Mouse (Mus musculus) liver, embryonic 13.5 days (tissue): Measurements from ENCODE around the gene Nes. TPM values are rescaled to one million over a fixed set of nuclear protein-coding genes. Genes with fewer than 3 reads are reported as not detected.

Experiments used
- ATAC-seq: fragments of 200-750 bp; cut with Nextera tagmentation; 2 replicates; pipeline ENCODE4 v1.8.0; 2017; ENCODE audit warnings: low read depth, mild to moderate bottlenecking, moderate number of reproducible peaks, moderate library complexity
- DNase-seq: peaks from one replicate; pipeline ENCODE4 v3.0.0; 2022
- H3K27ac ChIP-seq: fragments of 300-500 bp; sonication (generic); 2 replicates; pipeline ENCODE4 v1.5.1; 2015; ENCODE audit warnings: moderate library complexity, mild to moderate bottlenecking, inconsistent platforms
- H3K27me3 ChIP-seq: fragments of 300-500 bp; sonication (generic); 2 replicates; pipeline ENCODE4 v1.6.1; 2015; ENCODE audit warnings: mild to moderate bottlenecking, inconsistent platforms
- H3K36me3 ChIP-seq: fragments of 300-500 bp; sonication (generic); 2 replicates; pipeline ENCODE4 v1.6.1; 2015; ENCODE audit warnings: mild to moderate bottlenecking, inconsistent platforms
- H3K4me1 ChIP-seq: fragments of 300-500 bp; sonication (generic); replicated peaks from 2 replicates; pipeline ENCODE4 v1.6.1; 2015; ENCODE audit warnings: inconsistent platforms
- H3K4me2 ChIP-seq: fragments of 300-500 bp; sonication (generic); 2 replicates; pipeline ENCODE4 v1.6.1; 2015; ENCODE audit warnings: inconsistent platforms, mild to moderate bottlenecking, moderate library complexity
- H3K4me3 ChIP-seq: fragments of 300-500 bp; sonication (generic); replicated peaks from 2 replicates; pipeline ENCODE4 v1.5.1; 2015; ENCODE audit warnings: mild to moderate bottlenecking, inconsistent platforms
- H3K9ac ChIP-seq: fragments of 300-500 bp; sonication (generic); 2 replicates; pipeline ENCODE4 v1.6.1; 2015; ENCODE audit warnings: mild to moderate bottlenecking, inconsistent platforms
- H3K9me3 ChIP-seq: fragments of 300-500 bp; sonication (generic); replicated peaks from 2 replicates; pipeline ENCODE4 v1.6.1; 2016; ENCODE audit warnings: inconsistent platforms
- WGBS: fragments of 180-500 bp; shearing (Covaris S2); methylation state at CpG from one replicate; pipeline ENCODE4 v1.1.7; 2015; ENCODE audit not compliant: insufficient replicate concordance; 5-methylcytosine and 5-hydroxymethylcytosine counted together
- polyA plus RNA-seq: library from polyadenylated mRNA; unstranded; fragments of >200 nt; fragmentation: Nextera tagmentation; extraction: Ambion mirVana; gene quantifications from 2 replicates; pipeline ENCODE4 v1.2.1, GENCODE M21; 2015

Gene Nes
- polyA plus RNA-seq, 1 experiment from 2014 or later = 2.8 TPM

GRCm38 (mm10) chr3:88000181-88000580 is 29.3 kb downstream of the Nes start, which contains the start of gene Bcan:
Gene Bcan (minus strand): TSS chr3:88000230.
- H3K27me3 ChIP-seq = peaks cover 98% of the 10 kb centered on the region
- no peak for ATAC-seq
- 1% methylated on average over 39 of the region's 39 CpGs for WGBS
- H3K9ac ChIP-seq = no peak within 1 kb of the TSS
- no peaks in the 10 kb centered on the region for H3K36me3 ChIP-seq
- no peak within 1 kb of the TSS for H3K27ac ChIP-seq
- no peaks in the 10 kb centered on the region for H3K9me3 ChIP-seq
- DNase-seq = no peak
- peaks cover 7% of the 10 kb centered on the region for H3K4me1 ChIP-seq
- H3K4me3 ChIP-seq = 0 out of 2 replicates have a peak within 1 kb of the TSS, but pooled peaks have one; percentile 19
- H3K4me2 ChIP-seq = peak within 1 kb of the TSS; percentile 32

- H3K4me3 ChIP-seq = no peak overlapping the region
- 10% methylated on average over 11 of the region's 11 CpGs for WGBS
- H3K36me3 ChIP-seq = no peaks in the 10 kb centered on the region
- peaks cover 3% of the 10 kb centered on the region; the same call in 1 of the 2 replicates for H3K9me3 ChIP-seq
- ATAC-seq = no peak
- peaks cover 7% of the 10 kb centered on the region for H3K4me1 ChIP-seq
- H3K27ac ChIP-seq = no peak overlapping the region
- no peak overlapping the region for H3K9ac ChIP-seq
- DNase-seq = no peak
- peaks cover 92% of the 10 kb centered on the region for H3K27me3 ChIP-seq
- H3K4me2 ChIP-seq = no peak overlapping the region
Measured at GRCm38 (mm10) chr3:88000816-88001595, 30.1 kb downstream of the Nes start.

GRCm38 (mm10) chr3:88002291-88002976 is 31.6 kb downstream of the Nes start:
- no peaks in the 10 kb centered on the region for H3K4me1 ChIP-seq
- WGBS = 7% methylated on average over 17 of the region's 17 CpGs
- H3K27ac ChIP-seq = no peak overlapping the region
- peaks cover 77% of the 10 kb centered on the region for H3K27me3 ChIP-seq
- no peaks in the 10 kb centered on the region for H3K36me3 ChIP-seq
- no peak overlapping the region for H3K9ac ChIP-seq
- no peak overlapping the region for H3K4me3 ChIP-seq
- no peak for ATAC-seq
- no peak for DNase-seq
- H3K9me3 ChIP-seq = peaks cover 9% of the 10 kb centered on the region; the same call in 1 of the 2 replicates
- H3K4me2 ChIP-seq = no peak overlapping the region

GRCm38 (mm10) chr3:88005822-88006786 is 35.2 kb downstream of the Nes start:
- Histone ChIP-seq H3K27me3 (peaks cover 49% of the 10 kb centered on the region), H3K9me3 (peaks cover 9% of the 10 kb centered on the region; the same call in 1 of the 2 replicates)

GRCm38 (mm10) chr3:88010634-88011265 is 39.9 kb downstream of the Nes start:
- DNase-seq (peak; percentile 17), ATAC-seq (no peak)
- 4% methylated on average over 6 of the region's 6 CpGs for WGBS
- H3K4me2 ChIP-seq = no peak overlapping the region
- H3K27ac ChIP-seq = no peak overlapping the region
- H3K9ac ChIP-seq = no peak overlapping the region
- peaks cover 14% of the 10 kb centered on the region for H3K27me3 ChIP-seq
- no peaks in the 10 kb centered on the region for H3K36me3 ChIP-seq
- no peak overlapping the region for H3K4me3 ChIP-seq
- peaks cover 8% of the 10 kb centered on the region; the same call in 1 of the 2 replicates for H3K9me3 ChIP-seq
- H3K4me1 ChIP-seq = no peaks in the 10 kb centered on the region

More at GRCm38 (mm10) chr3:88005822-88006786, 35.2 kb downstream of the Nes start:
- Histone ChIP-seq H3K27ac (no peak overlapping the region), H3K36me3 (no peaks in the 10 kb centered on the region), H3K4me2 (no peak overlapping the region), H3K4me1 (no peaks in the 10 kb centered on the region), H3K4me3 (no peak overlapping the region), H3K9ac (no peak overlapping the region)
- ATAC-seq = no peak
- DNase-seq = no peak
- 64% methylated on average over 18 of the region's 18 CpGs for WGBS

- Histone ChIP-seq H3K27ac (no peak overlapping the region), H3K36me3 (no peaks in the 10 kb centered on the region), H3K4me3 (peak overlapping the region; percentile 56), H3K9ac (no peak overlapping the region), H3K9me3 (no peaks in the 10 kb centered on the region), H3K4me2 (peak overlapping the region; percentile 84), H3K27me3 (peaks cover 87% of the 10 kb centered on the region), H3K4me1 (peaks cover 15% of the 10 kb centered on the region)
- DNase-seq (peak; percentile 90), ATAC-seq (peak; percentile 87)
- 2% methylated on average over 66 of the region's 66 CpGs for WGBS
Measured at GRCm38 (mm10) chr3:88022322-88023191, 51.7 kb downstream of the Nes start.

- peak overlapping the region; percentile 84 for H3K4me2 ChIP-seq
- H3K9ac ChIP-seq = no peak overlapping the region
- DNase-seq (no peak), ATAC-seq (peak; percentile 41)
- H3K4me1 ChIP-seq = peaks cover 15% of the 10 kb centered on the region
- WGBS = 2% methylated on average over 81 of the region's 81 CpGs
- H3K9me3 ChIP-seq = no peaks in the 10 kb centered on the region; the same call in 1 of the 2 replicates
- H3K27me3 ChIP-seq = peaks cover 84% of the 10 kb centered on the region
- H3K36me3 ChIP-seq = no peaks in the 10 kb centered on the region
- H3K4me3 ChIP-seq = peak overlapping the region; percentile 56
- no peak overlapping the region for H3K27ac ChIP-seq
Measured at GRCm38 (mm10) chr3:88023192-88024074, 52.6 kb downstream of the Nes start.

GRCm38 (mm10) chr3:88026823-88027222 is 55.9 kb downstream of the Nes start:
- no peak overlapping the region for H3K27ac ChIP-seq
- ATAC-seq (no peak), DNase-seq (no peak)
- peaks cover 82% of the 10 kb centered on the region for H3K27me3 ChIP-seq
- peaks cover 15% of the 10 kb centered on the region for H3K4me1 ChIP-seq
- no peak overlapping the region for H3K4me2 ChIP-seq
- no peak overlapping the region for H3K9ac ChIP-seq
- no peak overlapping the region for H3K4me3 ChIP-seq
- H3K9me3 ChIP-seq = no peaks in the 10 kb centered on the region; the same call in 1 of the 2 replicates
- 46% methylated on average over 7 of the region's 7 CpGs for WGBS
- no peaks in the 10 kb centered on the region for H3K36me3 ChIP-seq

GRCm38 (mm10) chr3:88027434-88028186 is 56.7 kb downstream of the Nes start, which contains the start of gene Hapln2:
Gene Hapln2 (minus strand): TSS chr3:88027583.
- Histone ChIP-seq H3K4me3 (no peak within 1 kb of the TSS), H3K4me1 (peaks cover 11% of the 10 kb centered on the region), H3K36me3 (no peaks in the 10 kb centered on the region), H3K9me3 (no peaks in the 10 kb centered on the region; the same call in 1 of the 2 replicates), H3K27ac (no peak within 1 kb of the TSS), H3K4me2 (no peak within 1 kb of the TSS), H3K9ac (no peak within 1 kb of the TSS), H3K27me3 (peaks cover 82% of the 10 kb centered on the region)
- DNase-seq (no peak), ATAC-seq (no peak)
- WGBS = 42% methylated on average over 5 of the region's 5 CpGs
